Mouse (Mus musculus): ENCODE results near the gene Lrrtm4.

DNA sequence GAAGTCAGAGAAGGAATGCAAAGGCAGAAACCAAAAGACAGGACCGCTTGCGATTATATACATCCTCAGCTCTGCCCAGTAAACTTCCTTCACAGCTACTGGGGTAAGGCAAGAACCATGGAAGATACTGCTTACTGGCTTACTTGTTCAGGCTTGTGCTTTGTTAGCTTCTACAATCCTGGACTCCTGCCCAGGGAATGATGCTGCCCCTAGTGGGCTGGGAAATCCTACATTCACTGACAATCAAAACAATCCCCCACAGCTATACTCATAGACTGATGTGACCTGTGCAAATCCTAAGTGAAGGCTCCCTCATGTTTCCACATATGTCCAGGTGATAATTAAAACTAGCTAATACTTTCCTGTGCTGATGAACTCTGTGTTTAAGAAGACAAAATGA lies 534.7 kb downstream of the Lrrtm4 start:
- TF ChIP-seq CTCF (IDR thresholded peaks at IDR 0.05) = no peak
- TF ChIP-seq POLR2A (IDR thresholded peaks at IDR 0.05; ENCODE audit: insufficient read depth, low read depth, low read length) = no peak
- TF ChIP-seq EP300 (IDR thresholded peaks at IDR 0.05; ENCODE audit: insufficient read depth, low read depth, low read length) = no peak
